Mouse (Mus musculus) forebrain, embryonic 14.5 days (tissue): Measurements from ENCODE around the gene Zfp942. TPM values are rescaled to one million over a fixed set of nuclear protein-coding genes. Genes with fewer than 3 reads are reported as not detected.
"Not testable (repeated sequence)": the region's sequence is repeated elsewhere in the genome, so short reads cannot be mapped to it uniquely, and the experiment has no call there.

ENCODE experiments used
- ATAC-seq: fragments of 200-750 bp; cut with Nextera tagmentation; 2 replicates; pipeline ENCODE4 v1.8.0; 2017; ENCODE audit warnings: mild to moderate bottlenecking, moderate library complexity
- DNase-seq: peaks from one replicate; pipeline ENCODE4 v3.0.0-alpha.2; 2015; ENCODE audit warnings: low spot score
- H3K27ac ChIP-seq: fragments of 300-500 bp; sonication (generic); 2 replicates; pipeline ENCODE4 v1.5.1; 2014; ENCODE audit warnings: low read depth, mild to moderate bottlenecking, control low read depth, low read length, moderate library complexity
- H3K27me3 ChIP-seq: fragments of 300-500 bp; sonication (generic); replicated peaks from 2 replicates; pipeline ENCODE4 v1.6.1; 2014; ENCODE audit warnings: low read length, control low read depth, mixed read lengths; ENCODE audit not compliant: control insufficient read depth, insufficient read depth
- H3K36me3 ChIP-seq: fragments of 300-500 bp; sonication (generic); 2 replicates; pipeline ENCODE4 v1.6.1; 2014; ENCODE audit warnings: low read length, control low read depth; ENCODE audit not compliant: control insufficient read depth, insufficient read depth
- H3K4me1 ChIP-seq: fragments of 300-500 bp; sonication (generic); 2 replicates; pipeline ENCODE4 v1.6.1; 2014; ENCODE audit warnings: antibody characterized with exemption, low read length, control low read depth; ENCODE audit not compliant: control insufficient read depth, insufficient read depth
- H3K4me2 ChIP-seq: fragments of 300-500 bp; sonication (generic); 2 replicates; pipeline ENCODE4 v1.6.1; 2014; ENCODE audit warnings: mild to moderate bottlenecking, control low read depth, low read length
- H3K4me3 ChIP-seq: fragments of 300-500 bp; sonication (generic); 2 replicates; pipeline ENCODE4 v1.5.1; 2014; ENCODE audit warnings: low read depth, low read length, control low read depth
- H3K9ac ChIP-seq: fragments of 300-500 bp; sonication (generic); 2 replicates; pipeline ENCODE4 v1.6.1; 2014; ENCODE audit warnings: mild to moderate bottlenecking, low read length, control low read depth, moderate library complexity
- H3K9me3 ChIP-seq: fragments of 300-500 bp; sonication (generic); replicated peaks from 2 replicates; pipeline ENCODE4 v1.6.1; 2016; ENCODE audit warnings: low read length, control low read depth, mixed read lengths; ENCODE audit not compliant: control insufficient read depth
- WGBS: fragments of 180-500 bp; shearing (Covaris S2); extraction: QIAGEN DNeasy Blood & Tissue Kit; methylation state at CpG from one replicate; pipeline ENCODE4 v1.1.7; 2014; 5-methylcytosine and 5-hydroxymethylcytosine counted together
- polyA plus RNA-seq: library from polyadenylated mRNA; unstranded; fragments of >200 nt; fragmentation: Nextera tagmentation; extraction: Ambion mirVana; gene quantifications from 2 replicates; pipeline ENCODE4 v1.2.1, GENCODE M21; 2014

Gene Zfp942
- polyA plus RNA-seq = 21.4 and 28.3 TPM in 2 replicates

DNA sequence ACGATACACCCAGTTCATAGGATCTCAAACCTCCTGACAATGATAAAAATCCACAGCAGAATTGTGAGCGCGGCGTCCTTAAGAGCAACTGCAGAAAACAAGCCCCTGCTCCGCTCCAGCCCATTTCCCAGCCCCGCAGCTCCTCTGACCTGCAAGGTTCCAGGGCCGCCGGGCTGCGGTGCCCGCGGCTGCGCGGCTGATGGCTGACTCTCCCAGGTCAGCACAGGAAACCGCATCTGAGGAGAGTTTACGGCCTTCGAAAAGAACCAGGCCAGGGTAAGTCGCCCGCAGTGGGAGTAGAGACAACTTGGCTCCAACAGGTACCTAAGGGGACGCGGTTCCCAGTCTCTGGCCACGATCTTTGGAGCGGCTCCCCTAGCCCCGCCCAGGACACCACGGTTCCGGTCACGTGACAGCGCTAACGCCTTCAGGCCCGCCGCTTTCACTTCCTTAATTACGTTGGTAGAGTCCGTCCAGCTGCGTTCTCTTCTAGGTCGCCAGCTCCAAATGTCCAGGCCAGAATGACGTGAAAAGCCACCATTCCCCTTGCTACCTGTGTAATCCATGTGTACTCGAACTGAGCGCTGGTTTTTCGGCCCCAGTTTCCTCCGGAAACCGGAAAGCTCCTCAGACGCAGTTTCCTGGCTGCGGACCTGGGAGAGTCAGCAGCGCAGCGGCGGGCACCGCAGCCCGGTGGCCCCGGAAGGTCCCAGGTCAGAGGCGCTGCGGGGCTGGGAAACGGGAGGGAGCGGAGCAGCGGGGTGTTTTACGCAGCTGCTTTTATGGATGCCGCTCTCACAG, at the start of gene Zfp942, which contains the start of gene Zfp943:
Gene Zfp942 (minus strand): TSS at position 358 of the 801 bp plus-strand sequence.
Gene Zfp943 (plus strand): TSS at position 446 of the 801 bp plus-strand sequence.
- peak; percentile 99 for ATAC-seq
- DNase-seq = peak; percentile 75
- WGBS = under 1% methylated on average over 40 of the region's 55 CpGs
- peak within 1 kb of the TSS; percentile 63 for H3K4me3 ChIP-seq
- H3K4me1 ChIP-seq, H3K36me3 ChIP-seq, H3K27me3 ChIP-seq, H3K9me3 ChIP-seq: not testable (repeated sequence)
- peak within 1 kb of the TSS; percentile 78 for H3K9ac ChIP-seq
- peak within 1 kb of the TSS; percentile 57 for H3K4me2 ChIP-seq
- H3K27ac ChIP-seq = peak within 1 kb of the TSS; percentile 75

DNA sequence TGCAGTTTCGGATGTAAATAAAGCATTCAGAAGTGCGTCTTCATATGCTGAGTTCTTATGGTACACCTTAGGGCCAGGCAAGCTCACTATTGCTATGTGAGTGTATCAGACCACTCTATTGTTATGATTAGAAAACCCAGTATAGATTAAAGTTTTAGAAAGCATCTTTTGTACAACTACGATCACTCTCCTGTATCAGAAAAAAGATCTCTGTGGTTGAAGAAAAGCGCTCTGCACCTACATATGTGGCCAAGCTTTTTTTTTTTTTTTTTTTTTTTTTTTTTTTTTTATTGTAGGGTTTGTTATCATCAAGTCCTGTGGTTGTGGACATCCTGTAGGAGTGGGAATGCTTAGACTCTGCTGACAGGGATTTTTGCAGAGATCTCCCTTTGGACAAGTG, 1.0 kb upstream of the Zfp942 start:
- H3K4me3 ChIP-seq = peak overlapping the region; percentile 63
- H3K27ac ChIP-seq = no peak overlapping the region
- H3K27me3 ChIP-seq = no peaks in the 10 kb centered on the region
- H3K4me1 ChIP-seq = peaks cover 3% of the 10 kb centered on the region; the same call in 1 of the 2 replicates
- WGBS = 61% methylated on average over 4 of the region's 4 CpGs
- DNase-seq (peak; percentile 0), ATAC-seq (no peak)
- peak overlapping the region; percentile 52 for H3K4me2 ChIP-seq
- peaks cover 3% of the 10 kb centered on the region; the same call in 1 of the 2 replicates for H3K9me3 ChIP-seq
- H3K9ac ChIP-seq = peak overlapping the region; percentile 38; the same call in 1 of the 2 replicates
- H3K36me3 ChIP-seq = peaks cover 4% of the 10 kb centered on the region; the same call in 1 of the 2 replicates

DNA sequence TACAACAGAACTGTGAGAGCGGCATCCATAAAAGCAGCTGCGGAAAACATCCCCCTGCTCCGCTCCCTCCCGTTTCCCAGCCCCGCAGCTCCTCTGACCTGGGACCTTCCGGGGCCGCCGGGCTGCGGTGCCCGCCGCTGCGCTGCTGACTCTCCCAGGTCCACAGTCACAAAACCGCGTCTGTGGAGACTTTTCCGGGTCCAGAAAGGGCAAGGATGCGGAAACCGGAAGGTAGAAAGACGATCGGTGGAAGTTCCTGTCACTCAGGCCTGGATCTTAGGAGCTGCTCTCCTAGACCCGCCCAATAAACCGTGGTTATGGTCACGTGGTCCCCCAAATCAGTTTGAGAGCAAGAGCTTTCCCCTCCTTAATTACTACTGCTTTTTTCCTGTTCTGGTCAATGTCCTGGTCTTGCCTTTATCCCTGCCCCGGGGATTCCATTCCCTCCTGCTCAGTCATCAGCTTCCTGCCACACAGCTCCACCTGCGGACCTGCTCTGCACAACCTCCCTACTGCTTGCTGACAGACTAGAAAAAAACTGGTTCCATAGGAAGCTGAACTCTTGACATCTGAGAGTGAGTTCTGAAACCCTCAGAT, 52.7 kb downstream of the Zfp942 start, which contains the start of gene Zfp995:
Gene Zfp995 (minus strand): TSS at position 471 of the 597 bp plus-strand sequence.
- peak; percentile 81 for DNase-seq

DNA sequence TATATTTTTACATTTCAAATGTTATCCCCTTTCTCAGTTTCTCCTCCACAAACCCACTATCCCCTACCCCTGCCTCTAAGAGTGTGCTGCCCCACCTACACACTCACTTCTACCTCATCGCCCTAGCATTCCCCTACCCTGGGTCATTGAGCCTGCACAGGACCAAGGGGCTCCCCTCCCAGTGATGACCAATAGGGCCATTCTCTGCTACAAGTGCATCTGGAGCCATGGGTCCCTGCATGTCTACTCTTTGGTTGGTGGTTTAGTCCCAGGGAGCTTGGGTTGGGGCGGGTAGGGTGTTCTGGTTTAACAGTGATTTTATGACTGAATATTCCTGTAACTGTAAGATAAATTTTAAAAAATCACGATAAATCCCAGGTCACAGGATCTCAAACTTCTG, 53.2 kb downstream of the Zfp942 start:
- DNase-seq (no peak), ATAC-seq (peak; percentile 68)
- peak overlapping the region; percentile 48 for H3K4me3 ChIP-seq
- no peaks in the 10 kb centered on the region for H3K4me1 ChIP-seq
- H3K9me3 ChIP-seq = no peaks in the 10 kb centered on the region
- WGBS = 1% methylated on average over 3 of the region's 3 CpGs
- peak overlapping the region; percentile 76 for H3K9ac ChIP-seq
- no peaks in the 10 kb centered on the region for H3K27me3 ChIP-seq
- no peaks in the 10 kb centered on the region for H3K36me3 ChIP-seq
- H3K27ac ChIP-seq = no peak overlapping the region
- peak overlapping the region; percentile 70 for H3K4me2 ChIP-seq

More for the DNA sequence above, 52.7 kb downstream of the Zfp942 start, which contains the start of gene Zfp995:
- WGBS = under 1% methylated on average over 24 of the region's 24 CpGs
- H3K4me1 ChIP-seq, H3K36me3 ChIP-seq, H3K9me3 ChIP-seq, H3K27me3 ChIP-seq, H3K27ac ChIP-seq: not testable (repeated sequence)
- ATAC-seq = peak; percentile 99
- Histone ChIP-seq H3K9ac (peak within 1 kb of the TSS; percentile 76), H3K4me2 (peak within 1 kb of the TSS; percentile 70), H3K4me3 (peak within 1 kb of the TSS; percentile 48)

Other genes starting within 250 kb of the Zfp942 start
- 6.5 and 7.5 TPM in 2 replicates for gene Zfp229, start 231.7 kb downstream of the Zfp942 start, polyA plus RNA-seq
- gene Zfp820, start 116.7 kb downstream of the Zfp942 start, polyA plus RNA-seq = 3.8 and 4.0 TPM in 2 replicates
- 14.0 and 14.1 TPM in 2 replicates for gene Zfp995, start 52.5 kb downstream of the Zfp942 start, polyA plus RNA-seq
- gene Zfp943, start 88 bp upstream of the Zfp942 start, polyA plus RNA-seq = 20.7 and 26.7 TPM in 2 replicates
- 1.8 and 2.1 TPM in 2 replicates for gene Zfp947, start 203.7 kb upstream of the Zfp942 start, polyA plus RNA-seq